Mouse (Mus musculus) liver, postnatal 0 days (tissue): ENCODE data around the gene Asb9. TPM values are rescaled to one million over a fixed set of nuclear protein-coding genes. Genes with fewer than 3 reads are reported as not detected.

ENCODE experiments used
- ATAC-seq: fragments of 200-750 bp; cut with Nextera tagmentation; 2 replicates; pipeline ENCODE4 v1.8.0; 2017; ENCODE audit warnings: mild to moderate bottlenecking, moderate library complexity
- DNase-seq: peaks from one replicate; pipeline ENCODE4 v3.0.0-alpha.2; 2016
- H3K27ac ChIP-seq: fragments of 300-500 bp; sonication (generic); 2 replicates; pipeline ENCODE4 v1.5.1; 2014; ENCODE audit warnings: antibody characterized with exemption, moderate library complexity, mild to moderate bottlenecking, low read depth
- H3K27me3 ChIP-seq: fragments of 300-500 bp; sonication (generic); 2 replicates; pipeline ENCODE4 v1.6.1; 2014; ENCODE audit warnings: low read length, control low read depth, mixed read lengths; ENCODE audit not compliant: insufficient read depth
- H3K36me3 ChIP-seq: fragments of 300-500 bp; sonication (generic); replicated peaks from 2 replicates; pipeline ENCODE4 v1.6.1; 2014; ENCODE audit warnings: mild to moderate bottlenecking, control low read depth, low read length, moderate library complexity, mixed read lengths; ENCODE audit not compliant: insufficient read depth
- H3K4me1 ChIP-seq: fragments of 300-500 bp; sonication (generic); 2 replicates; pipeline ENCODE4 v1.6.1; 2014; ENCODE audit warnings: antibody characterized with exemption, mild to moderate bottlenecking, control low read depth; ENCODE audit not compliant: insufficient read depth
- H3K4me2 ChIP-seq: fragments of 300-500 bp; sonication (generic); 2 replicates; pipeline ENCODE4 v1.6.1; 2014; ENCODE audit warnings: low read depth, mild to moderate bottlenecking, low read length, moderate library complexity, mixed read lengths
- H3K4me3 ChIP-seq: fragments of 300-500 bp; sonication (generic); 2 replicates; pipeline ENCODE4 v1.5.1; 2014; ENCODE audit warnings: low read depth, low read length
- H3K9ac ChIP-seq: fragments of 300-500 bp; sonication (generic); replicated peaks from 2 replicates; pipeline ENCODE4 v1.6.1; 2014; ENCODE audit warnings: mild to moderate bottlenecking, moderate library complexity
- H3K9me3 ChIP-seq: fragments of 300-500 bp; sonication (generic); 2 replicates; pipeline ENCODE4 v1.6.1; 2016; ENCODE audit warnings: mild to moderate bottlenecking, control low read depth, low read length, mixed read lengths
- CTCF ChIP-seq: sonication (generic); IDR thresholded peaks from 2 replicates; pipeline ENCODE4 v1.5.1; 2016; ENCODE audit warnings: antibody characterized with exemption, low read depth
- EP300 ChIP-seq: IDR thresholded peaks from 2 replicates; pipeline ENCODE4 v1.6.1; 2016; ENCODE audit warnings: antibody characterized with exemption, low read depth, mild to moderate bottlenecking
- WGBS: fragments of 180-500 bp; shearing (Covaris S2); extraction: QIAGEN DNeasy Blood & Tissue Kit; methylation state at CpG from one replicate; pipeline ENCODE4 v1.1.7; 2014; ENCODE audit not compliant: insufficient replicate concordance; 5-methylcytosine and 5-hydroxymethylcytosine counted together
- polyA plus RNA-seq: library from polyadenylated mRNA; unstranded; fragments of >200 nt; fragmentation: Nextera tagmentation; extraction: Ambion mirVana; gene quantifications from 2 replicates; pipeline ENCODE4 v1.2.1, GENCODE M21; 2015

Asb9 gene
- polyA plus RNA-seq, 1 experiment from 2014 or later = not detected

- Histone ChIP-seq H3K27me3 (no peaks in the 10 kb centered on the region), H3K9ac (no peak overlapping the region), H3K4me1 (no peaks in the 10 kb centered on the region), H3K4me3 (no peak overlapping the region), H3K27ac (no peak overlapping the region), H3K9me3 (no peaks in the 10 kb centered on the region), H3K36me3 (no peaks in the 10 kb centered on the region), H3K4me2 (no peak overlapping the region)
- WGBS = 21% methylated on average over 1 of the region's 1 CpGs
- DNase-seq (peak; percentile 16), ATAC-seq (peak; percentile 47; the same call in 1 of the 2 replicates)
- TF ChIP-seq CTCF (no peak), EP300 (no peak)
These were observed 20.4 kb downstream of the Asb9 start for GRCm38 (mm10) chrX:164526566-164526965.

GRCm38 (mm10) chrX:164541436-164542317, 35.5 kb downstream of the Asb9 start:
- Histone ChIP-seq H3K27me3 (0 out of 2 replicates have a peak, but pooled peaks cover 3% of the 10 kb centered on the region), H3K4me3 (no peak overlapping the region), H3K27ac (no peak overlapping the region), H3K4me2 (no peak overlapping the region), H3K9ac (no peak overlapping the region), H3K4me1 (no peaks in the 10 kb centered on the region), H3K9me3 (no peaks in the 10 kb centered on the region), H3K36me3 (no peaks in the 10 kb centered on the region)
- TF ChIP-seq CTCF (peak; percentile 46), EP300 (no peak)
- DNase-seq (no peak), ATAC-seq (no peak)
- whole genome bisulfite sequencing = 46% methylated on average over 11 of the region's 11 CpGs

- no peak overlapping the region for H3K4me2 ChIP-seq
- no peak overlapping the region for H3K4me3 ChIP-seq
- H3K9ac ChIP-seq = no peak overlapping the region
- DNase-seq (no peak), ATAC-seq (no peak)
- no peaks in the 10 kb centered on the region for H3K27me3 ChIP-seq
- WGBS = 79% methylated on average over 1 of the region's 1 CpGs
- no peak overlapping the region for H3K27ac ChIP-seq
- H3K4me1 ChIP-seq = no peaks in the 10 kb centered on the region
- H3K36me3 ChIP-seq = no peaks in the 10 kb centered on the region
- no peak for TF ChIP-seq CTCF
- TF ChIP-seq EP300 = no peak
- H3K9me3 ChIP-seq = no peaks in the 10 kb centered on the region
These were observed 64.1 kb downstream of the Asb9 start for GRCm38 (mm10) chrX:164570195-164570594.

- H3K4me2 ChIP-seq = no peak overlapping the region
- no peak for ATAC-seq
- no peak for DNase-seq
- no peaks in the 10 kb centered on the region for H3K36me3 ChIP-seq
- no peaks in the 10 kb centered on the region for H3K27me3 ChIP-seq
- H3K9ac ChIP-seq = no peak overlapping the region
- no peaks in the 10 kb centered on the region for H3K9me3 ChIP-seq
- no peaks in the 10 kb centered on the region for H3K4me1 ChIP-seq
- WGBS = 58% methylated on average over 3 of the region's 3 CpGs
- no peak overlapping the region for H3K27ac ChIP-seq
- TF ChIP-seq EP300 = no peak
- no peak for TF ChIP-seq CTCF
- no peak overlapping the region for H3K4me3 ChIP-seq
These were observed 70.8 kb downstream of the Asb9 start for GRCm38 (mm10) chrX:164576967-164577366.

Other genes starting within 250 kb of the Asb9 start
- gene Bmx, start 248.1 kb upstream of the Asb9 start, polyA plus RNA-seq = 0.81 and 0.83 TPM in 2 replicates
- 12.3 and 14.3 TPM in 2 replicates for gene Pir, start 237.0 kb upstream of the Asb9 start, polyA plus RNA-seq
- 0.31 and 0.38 TPM in 2 replicates for gene Vegfd, start 132.9 kb upstream of the Asb9 start, polyA plus RNA-seq
- 5.3 and 5.8 TPM in 2 replicates for gene Piga, start 86.5 kb upstream of the Asb9 start, polyA plus RNA-seq
- 0.12 and 0.26 TPM in 2 replicates for gene Asb11, start 69.3 kb upstream of the Asb9 start, polyA plus RNA-seq